Mouse (Mus musculus) liver, embryonic 14.5 days (tissue): ENCODE measurements around the gene Dstn. TPM values are rescaled to one million over a fixed set of nuclear protein-coding genes. Genes with fewer than 3 reads are reported as not detected.
A peak's percentile ranks its signal among the peaks of the same experiment; 100 is the strongest.

Experiments
- ATAC-seq: fragments of 200-750 bp; cut with Nextera tagmentation; 2 replicates; pipeline ENCODE4 v1.8.0; 2017; ENCODE audit warnings: moderate number of reproducible peaks, mild to moderate bottlenecking, moderate library complexity; ENCODE audit not compliant: insufficient read depth
- DNase-seq, 3 experiments: peaks; one replicate each; pipeline ENCODE4 v3.0.0-alpha.2; 2012 to 2013; ENCODE audit warnings: low read depth in 3 of 3, low spot score in 3 of 3
- H3K27ac ChIP-seq: fragments of 300-500 bp; sonication (generic); 2 replicates; pipeline ENCODE4 v1.5.1; 2014; ENCODE audit warnings: moderate library complexity, mild to moderate bottlenecking, control low read depth, inconsistent platforms
- H3K27me3 ChIP-seq: fragments of 300-500 bp; sonication (generic); 2 replicates; pipeline ENCODE4 v1.6.1; 2014; ENCODE audit warnings: mild to moderate bottlenecking, low read length, moderate library complexity; ENCODE audit not compliant: control insufficient read depth, insufficient read depth
- H3K36me3 ChIP-seq: fragments of 300-500 bp; sonication (generic); replicated peaks from 2 replicates; pipeline ENCODE4 v1.6.1; 2014; ENCODE audit warnings: low read depth; ENCODE audit not compliant: control insufficient read depth, insufficient read depth
- H3K4me1 ChIP-seq, 2 experiments: fragments of 200-500 bp in 1 of 2; fragments of 300-500 bp in 1 of 2; sonication (generic) in 1 of 2; replicated peaks; 2 replicates each; pipeline ENCODE4 v1.6.1; 2012 to 2014; ENCODE audit warnings: antibody characterized with exemption in 1 of 2, inconsistent platforms in 1 of 2, low read length in 1 of 2; ENCODE audit not compliant: control insufficient read depth in 2 of 2, insufficient read depth in 2 of 2
- H3K4me2 ChIP-seq: fragments of 300-500 bp; sonication (generic); 2 replicates; pipeline ENCODE4 v1.6.1; 2014; ENCODE audit warnings: low read depth, mild to moderate bottlenecking, control low read depth, moderate library complexity
- H3K4me3 ChIP-seq, 2 experiments: fragments of 200-500 bp in 1 of 2; fragments of 300-500 bp in 1 of 2; sonication (generic) in 1 of 2; 2 replicates each; pipeline ENCODE4 v1.5.1; 2012 to 2014; ENCODE audit warnings: low read depth in 2 of 2, low read length in 2 of 2, mild to moderate bottlenecking in 2 of 2, control low read depth in 1 of 2, inconsistent platforms in 1 of 2, moderate library complexity in 1 of 2; ENCODE audit not compliant: insufficient read depth in 1 of 2
- H3K9ac ChIP-seq: fragments of 300-500 bp; sonication (generic); replicated peaks from 2 replicates; pipeline ENCODE4 v1.6.1; 2014; ENCODE audit warnings: mild to moderate bottlenecking, control low read depth, moderate library complexity
- H3K9me3 ChIP-seq: fragments of 300-500 bp; sonication (generic); 2 replicates; pipeline ENCODE4 v1.6.1; 2016; ENCODE audit warnings: low read length, mixed read lengths; ENCODE audit not compliant: control insufficient read depth
- CTCF ChIP-seq: IDR thresholded peaks from 2 replicates; pipeline ENCODE4 v1.5.1; 2016; ENCODE audit warnings: antibody characterized with exemption, low read depth, control low read depth
- EP300 ChIP-seq: IDR thresholded peaks from 2 replicates; pipeline ENCODE4 v1.6.1; 2016; ENCODE audit warnings: antibody characterized with exemption, low read depth
- WGBS: fragments of 180-500 bp; shearing (Covaris S2); extraction: QIAGEN DNeasy Blood & Tissue Kit; methylation state at CpG from one replicate; pipeline ENCODE4 v1.1.7; 2014; ENCODE audit not compliant: insufficient replicate concordance; 5-methylcytosine and 5-hydroxymethylcytosine counted together
- polyA plus RNA-seq, 2 experiments: library from polyadenylated mRNA; depleted of rRNA in 1 of 2; stranded (reverse) in 1 of 2; unstranded in 1 of 2; fragments of >200 nt; fragmentation: Nextera tagmentation in 1 of 2; extraction: Ambion mirVana in 1 of 2; gene quantifications; 2 replicates each; pipeline versions ENCODE4 v1.2.1 to v1.2.3; 2012 to 2014

Dstn gene
- polyA plus RNA-seq, 2 experiments, result 33.1 to 129 TPM

- Histone ChIP-seq H3K4me1 (peaks cover 0 to 9% of the 10 kb centered on the region in 2 experiments; a peak in 1 of 4 replicates), H3K9me3 (no peaks in the 10 kb centered on the region), H3K9ac (no peak overlapping the region), H3K27me3 (no peaks in the 10 kb centered on the region), H3K36me3 (no peaks in the 10 kb centered on the region), H3K27ac (no peak overlapping the region), H3K4me2 (no peak overlapping the region), H3K4me3 (no peak overlapping the region)
- 60% methylated on average over 9 of the region's 9 CpGs for WGBS
- DNase-seq, result no peak
- no peak for TF ChIP-seq CTCF
- no peak for TF ChIP-seq EP300
- ATAC-seq, result no peak
Measured at GRCm38 (mm10) chr2:143903376-143904045, 11.6 kb upstream of the Dstn start.

- WGBS, result 54% methylated on average over 5 of the region's 5 CpGs
- DNase-seq (no peak), ATAC-seq (no peak)
- Histone ChIP-seq H3K4me3 (no peak overlapping the region), H3K36me3 (no peaks in the 10 kb centered on the region), H3K27me3 (no peaks in the 10 kb centered on the region), H3K4me2 (no peak overlapping the region), H3K27ac (no peak overlapping the region), H3K9ac (no peak overlapping the region), H3K4me1 (peaks cover 0 to 3% of the 10 kb centered on the region in 2 experiments; a peak in 1 of 4 replicates), H3K9me3 (no peaks in the 10 kb centered on the region)
- TF ChIP-seq CTCF (no peak), EP300 (no peak)
Measured at GRCm38 (mm10) chr2:143904896-143905295, 10.2 kb upstream of the Dstn start.

DNA sequence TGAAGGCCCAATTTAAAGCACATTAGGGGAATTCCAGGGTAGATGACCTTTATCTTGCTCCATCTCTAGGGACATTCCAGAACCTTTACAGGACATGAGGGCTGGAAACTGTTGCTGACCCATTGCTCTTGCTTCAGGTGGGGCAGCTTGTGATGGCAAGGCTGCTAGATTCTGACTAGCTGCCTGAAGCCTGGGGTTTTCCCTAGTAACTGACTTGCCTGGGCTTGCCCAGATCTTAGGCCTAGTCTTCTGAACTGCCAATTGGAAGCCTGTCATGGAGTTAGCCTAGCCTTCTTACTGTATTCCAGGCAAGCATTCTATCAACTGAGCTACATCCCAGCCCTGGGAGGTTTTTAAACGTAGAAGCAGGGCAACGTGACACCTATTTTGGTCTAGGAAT lies 5.9 kb upstream of the Dstn start:
- no peak overlapping the region for H3K4me3 ChIP-seq
- no peak overlapping the region for H3K9ac ChIP-seq
- no peak overlapping the region for H3K4me2 ChIP-seq
- no peaks in the 10 kb centered on the region; the same call in 1 of the 2 replicates for H3K27me3 ChIP-seq
- H3K9me3 ChIP-seq, result no peaks in the 10 kb centered on the region
- TF ChIP-seq CTCF (no peak), EP300 (no peak)
- no peaks in the 10 kb centered on the region for H3K36me3 ChIP-seq
- peaks cover 4 to 11% of the 10 kb centered on the region in 2 experiments for H3K4me1 ChIP-seq
- WGBS, result 58% methylated on average over 2 of the region's 2 CpGs
- H3K27ac ChIP-seq, result no peak overlapping the region
- DNase-seq, result no peak
- ATAC-seq, result no peak

- DNase-seq, result peak in 1 of 3 experiments; percentile 41
- peaks cover 14 to 16% of the 10 kb centered on the region in 2 experiments for H3K4me1 ChIP-seq
- no peaks in the 10 kb centered on the region; the same call in 1 of the 2 replicates for H3K27me3 ChIP-seq
- no peak overlapping the region for H3K4me3 ChIP-seq
- 49% methylated on average over 2 of the region's 2 CpGs for WGBS
- H3K36me3 ChIP-seq, result no peaks in the 10 kb centered on the region
- H3K9me3 ChIP-seq, result no peaks in the 10 kb centered on the region
- no peak overlapping the region for H3K4me2 ChIP-seq
- ATAC-seq, result no peak
- no peak overlapping the region for H3K27ac ChIP-seq
- TF ChIP-seq CTCF, result no peak
- peak; percentile 62; the same call in 1 of the 2 replicates for TF ChIP-seq EP300
- no peak overlapping the region for H3K9ac ChIP-seq
Measured at GRCm38 (mm10) chr2:143912199-143912598, 2.9 kb upstream of the Dstn start.

GRCm38 (mm10) chr2:143914221-143914620 lies 899 bp upstream of the Dstn start:
- Histone ChIP-seq H3K4me3 (peak overlapping the region; percentile 63 to 84), H3K36me3 (no peaks in the 10 kb centered on the region), H3K4me2 (peak overlapping the region; percentile 88), H3K27me3 (no peaks in the 10 kb centered on the region; the same call in 1 of the 2 replicates), H3K27ac (peak overlapping the region; percentile 61), H3K9me3 (no peaks in the 10 kb centered on the region), H3K4me1 (peaks cover 25 to 30% of the 10 kb centered on the region in 2 experiments), H3K9ac (peak overlapping the region; percentile 58)
- DNase-seq, result no peak
- ATAC-seq, result no peak
- WGBS, result 9% methylated on average over 10 of the region's 10 CpGs
- TF ChIP-seq CTCF, result no peak
